Mouse (Mus musculus): ENCODE measurements around the gene Tprn.

DNA sequence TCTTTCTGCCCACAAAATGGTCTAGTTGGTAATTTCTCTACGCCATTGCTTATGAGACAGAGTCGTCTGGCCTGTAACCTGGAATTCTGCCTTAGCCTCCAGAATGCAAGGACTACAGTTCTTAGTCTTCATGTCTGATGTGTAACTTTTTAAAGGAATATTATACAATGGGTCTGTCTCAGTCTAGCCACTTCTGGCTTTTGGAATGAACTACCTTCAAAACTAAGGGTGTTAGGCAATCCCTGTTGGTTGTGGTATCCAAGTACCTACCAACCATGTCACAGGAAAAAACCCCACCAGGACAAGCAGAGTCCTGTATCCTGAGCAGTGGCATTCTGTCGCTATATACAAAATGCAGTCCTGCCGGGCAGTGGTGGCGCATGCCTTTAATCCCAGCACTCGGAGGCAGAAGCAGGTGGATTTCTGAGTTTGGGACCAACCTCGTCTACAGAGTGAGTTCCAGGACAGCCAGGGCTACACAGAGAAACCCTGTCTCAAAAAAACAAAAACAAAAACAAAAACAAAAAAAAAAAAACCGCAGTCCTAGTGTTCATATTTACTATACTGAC lies 36.5 kb upstream of the Tprn start:
- no peak for TF ChIP-seq CTCF (IDR thresholded peaks at IDR 0.05; ENCODE audit: borderline replicate concordance, insufficient read depth, low read length)
- 0 out of 2 replicates have a peak, but pooled peaks have one; percentile 17 for TF ChIP-seq POLR2A (IDR thresholded peaks at IDR 0.05; ENCODE audit: low read depth, low read length)
